Mouse (Mus musculus) kidney, postnatal 25 days (tissue): ENCODE results near the gene Cep72.
"Not testable (repeated sequence)": the region's sequence is repeated elsewhere in the genome, so short reads cannot be mapped to it uniquely, and the experiment has no call there.

Experiments
- DNase-seq, 2 experiments: peaks; one replicate each; pipeline ENCODE4 v3.0.0; 2021; ENCODE audit warnings: mixed read lengths in 2 of 2

Gene Cep72

DNA sequence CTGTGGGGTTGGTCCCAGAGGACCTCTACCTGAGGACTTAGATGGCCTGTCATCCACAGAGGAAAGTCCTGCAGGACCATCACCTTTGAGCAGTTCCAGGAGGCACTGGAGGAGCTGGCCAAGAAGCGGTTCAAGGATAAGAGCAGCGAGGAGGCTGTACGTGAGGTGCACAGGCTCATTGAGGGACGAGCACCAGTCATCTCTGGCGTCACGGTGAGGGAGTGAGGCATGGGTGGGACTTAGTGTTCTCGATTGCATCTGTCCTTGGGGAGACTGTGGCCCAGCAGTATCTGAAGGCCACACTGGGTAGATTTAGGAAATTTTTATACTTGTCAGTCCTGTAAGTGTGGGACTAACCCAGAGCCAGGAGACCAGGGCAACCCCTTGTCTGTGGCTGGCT is 31.4 kb downstream of the Cep72 start:
- no peak for DNase-seq

DNA sequence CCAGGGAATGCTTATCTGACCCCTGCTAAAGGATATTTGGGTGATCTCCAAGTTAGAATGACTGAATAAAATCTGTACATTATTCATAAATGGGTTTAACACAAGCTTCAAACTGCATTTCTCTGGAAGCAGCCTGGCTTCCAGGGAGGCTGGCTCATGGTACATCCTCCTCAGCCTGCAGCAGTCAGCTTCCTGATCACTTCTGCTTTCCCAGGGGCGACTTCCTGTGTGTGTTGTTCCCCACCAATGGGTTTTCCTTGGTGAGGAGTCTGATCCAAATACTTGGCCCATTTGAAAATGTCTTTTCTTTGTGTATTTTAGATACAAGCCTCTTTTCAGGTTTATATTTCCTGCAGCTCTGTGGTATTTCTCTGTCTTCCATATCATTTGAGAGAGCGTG is 33.1 kb downstream of the Cep72 start:
- no peak for DNase-seq

DNA sequence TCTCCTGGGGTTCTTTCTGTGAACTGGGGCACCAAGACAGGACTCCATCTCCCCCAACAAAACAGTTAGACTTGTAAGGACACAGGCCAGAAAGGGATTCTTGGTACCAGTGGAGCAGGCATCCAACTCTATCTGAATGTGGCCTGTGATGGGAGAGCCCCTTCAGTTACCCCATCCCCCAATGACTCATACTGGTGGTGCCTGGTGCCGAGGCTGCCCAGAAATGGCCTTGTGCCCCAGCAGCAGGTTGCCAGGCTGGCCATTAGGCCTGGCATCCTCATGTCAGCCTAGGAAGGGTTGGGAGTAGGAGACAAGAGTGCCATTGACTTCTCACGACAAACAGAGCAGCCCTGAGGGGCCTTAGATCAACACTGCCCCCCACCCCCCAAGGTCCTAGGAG is 34.0 kb downstream of the Cep72 start:
- no peak for DNase-seq

DNA sequence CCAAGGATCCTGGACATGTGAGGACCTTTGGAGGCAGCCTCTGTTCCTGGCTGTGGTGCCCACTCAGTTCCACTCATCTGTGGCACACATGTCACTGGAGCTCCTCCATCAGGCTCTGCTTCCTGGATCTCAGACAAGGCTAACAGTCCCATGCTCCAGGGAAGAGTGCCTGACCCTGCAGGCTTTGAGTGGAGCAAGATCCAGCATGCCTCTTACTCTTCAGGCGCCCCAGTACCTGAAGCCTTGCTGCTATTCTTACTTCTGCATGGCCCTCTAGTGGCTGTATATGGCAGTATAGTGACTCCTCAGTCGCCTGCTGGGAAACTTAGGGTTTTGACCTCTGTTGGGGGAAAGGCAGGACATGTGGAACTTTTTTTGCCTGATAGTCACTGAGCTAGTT is 35.9 kb downstream of the Cep72 start:
- peak; percentile 55 to 67 for DNase-seq

DNA sequence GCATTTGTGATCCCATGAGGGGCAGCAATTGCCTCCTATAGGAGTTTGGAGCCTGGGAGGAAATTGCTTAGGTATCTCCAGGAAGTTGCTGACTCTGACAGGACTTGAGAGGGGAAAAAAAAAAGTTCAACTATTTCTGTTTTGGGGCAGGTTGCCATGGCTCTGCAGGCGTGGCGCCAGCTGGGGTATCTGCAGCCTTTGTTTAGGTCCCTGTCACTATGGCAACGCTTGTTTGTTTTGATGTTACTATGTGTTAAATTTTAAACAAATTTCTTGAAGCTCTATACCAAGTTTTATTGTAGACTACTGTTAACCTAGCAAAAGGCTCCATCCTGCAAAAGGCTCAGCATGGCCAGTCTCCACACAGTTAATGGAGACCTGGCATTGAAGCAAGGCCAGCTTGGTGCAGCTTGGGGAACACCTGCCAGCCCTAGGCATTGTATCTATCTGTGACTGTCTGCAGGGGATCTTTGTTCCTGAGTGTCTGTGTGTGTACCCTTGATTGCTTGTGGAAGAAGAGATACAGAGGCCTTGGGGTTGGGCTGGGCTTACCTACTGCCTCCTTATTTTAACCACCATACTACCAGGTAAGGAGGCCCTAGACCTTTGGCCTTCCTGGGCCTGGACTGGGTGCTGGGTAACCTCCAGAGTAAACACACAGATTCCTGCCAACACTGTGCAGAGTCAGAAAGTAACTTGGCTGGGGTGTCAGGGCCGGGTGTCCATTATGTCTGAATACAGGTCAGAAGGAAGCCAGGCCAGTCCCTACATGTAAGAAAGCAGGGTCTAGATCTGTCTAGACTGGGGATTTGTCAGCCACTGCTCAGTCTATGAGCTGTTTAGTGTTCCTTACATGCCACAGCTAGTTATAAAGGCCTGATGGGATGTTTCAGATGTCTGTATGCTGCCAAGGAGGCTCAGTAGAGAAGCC is 36.7 kb downstream of the Cep72 start:
- peak; percentile 35 to 67 for DNase-seq

DNA sequence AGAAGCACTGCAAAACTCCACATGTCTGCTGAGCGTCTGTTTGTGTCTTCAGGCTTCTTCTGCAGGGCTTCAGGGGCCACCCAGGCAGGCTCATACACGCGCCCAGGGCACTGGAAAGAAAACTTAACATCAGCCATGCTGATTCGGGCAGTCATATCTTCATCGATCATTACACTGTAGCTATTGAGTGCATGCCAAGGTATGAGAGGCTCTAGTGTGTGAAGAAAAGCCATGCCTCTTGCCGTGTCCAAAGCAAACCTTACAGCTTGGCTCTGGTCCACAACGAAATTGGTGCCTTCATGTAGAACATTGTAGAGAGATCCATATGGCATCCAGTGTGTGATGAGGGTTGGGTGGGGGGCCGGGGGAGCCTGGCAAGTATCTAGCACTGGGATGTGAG is 43.1 kb downstream of the Cep72 start:
- DNase-seq: not testable (repeated sequence)

DNA sequence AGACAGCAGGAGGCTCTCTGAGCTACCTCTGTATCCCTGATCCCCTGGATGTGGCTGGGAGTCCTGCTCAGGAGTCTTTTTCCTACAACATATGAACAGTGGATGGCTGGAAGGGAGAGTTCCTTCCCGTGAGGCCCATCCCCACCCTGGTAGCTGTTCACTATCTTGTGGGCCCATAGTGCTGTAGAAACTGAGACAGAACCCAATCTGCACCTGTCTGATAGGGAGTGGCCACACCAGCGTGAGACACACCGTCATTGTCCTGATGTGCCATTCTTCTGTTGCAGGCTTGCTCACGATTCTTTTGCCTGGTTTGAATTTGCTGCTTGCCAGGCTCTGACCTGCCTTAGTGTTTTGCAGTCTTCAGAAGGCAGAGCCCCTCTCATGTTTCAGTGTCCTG is 44.7 kb downstream of the Cep72 start:
- no peak for DNase-seq

DNA sequence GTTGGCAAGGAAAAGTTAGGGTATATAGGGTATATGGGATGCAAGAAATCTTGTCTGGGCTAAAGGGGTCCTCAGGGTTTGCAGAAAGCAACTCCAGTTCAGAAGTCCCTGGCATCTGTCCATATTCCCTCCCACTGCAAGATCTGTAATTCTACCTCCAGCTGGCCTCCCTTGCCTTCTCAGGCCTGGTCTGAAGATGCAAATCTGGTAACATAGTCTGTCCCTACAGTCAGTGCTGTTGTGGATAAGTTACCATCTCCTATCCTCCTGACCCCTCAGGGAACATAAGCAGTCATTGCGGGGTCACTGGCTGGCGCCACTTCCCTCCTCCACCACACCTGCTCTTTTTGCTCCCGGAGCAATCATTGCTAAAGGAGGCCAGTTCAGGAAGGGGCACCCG is 46.2 kb downstream of the Cep72 start:
- no peak for DNase-seq

DNA sequence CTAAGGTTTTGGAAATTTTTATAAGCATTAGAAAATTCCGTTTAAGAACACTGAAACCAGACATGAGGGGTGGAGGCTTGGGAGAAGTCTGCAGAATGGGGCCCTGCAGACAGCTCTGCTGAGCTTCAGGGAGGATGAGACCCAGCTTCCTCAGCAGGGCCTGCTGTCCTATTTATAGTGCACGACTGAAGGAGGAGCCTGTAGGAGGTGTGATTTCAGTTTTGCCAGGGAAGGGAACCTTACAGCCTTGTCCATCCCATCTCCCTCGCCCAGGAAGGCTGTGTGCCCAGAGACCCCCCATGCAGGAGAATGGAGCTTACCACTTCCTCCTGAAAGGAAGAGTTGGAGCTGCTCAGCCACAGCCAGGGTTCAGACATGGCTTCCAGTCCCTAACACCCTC is 51.4 kb downstream of the Cep72 start:
- no peak for DNase-seq

DNA sequence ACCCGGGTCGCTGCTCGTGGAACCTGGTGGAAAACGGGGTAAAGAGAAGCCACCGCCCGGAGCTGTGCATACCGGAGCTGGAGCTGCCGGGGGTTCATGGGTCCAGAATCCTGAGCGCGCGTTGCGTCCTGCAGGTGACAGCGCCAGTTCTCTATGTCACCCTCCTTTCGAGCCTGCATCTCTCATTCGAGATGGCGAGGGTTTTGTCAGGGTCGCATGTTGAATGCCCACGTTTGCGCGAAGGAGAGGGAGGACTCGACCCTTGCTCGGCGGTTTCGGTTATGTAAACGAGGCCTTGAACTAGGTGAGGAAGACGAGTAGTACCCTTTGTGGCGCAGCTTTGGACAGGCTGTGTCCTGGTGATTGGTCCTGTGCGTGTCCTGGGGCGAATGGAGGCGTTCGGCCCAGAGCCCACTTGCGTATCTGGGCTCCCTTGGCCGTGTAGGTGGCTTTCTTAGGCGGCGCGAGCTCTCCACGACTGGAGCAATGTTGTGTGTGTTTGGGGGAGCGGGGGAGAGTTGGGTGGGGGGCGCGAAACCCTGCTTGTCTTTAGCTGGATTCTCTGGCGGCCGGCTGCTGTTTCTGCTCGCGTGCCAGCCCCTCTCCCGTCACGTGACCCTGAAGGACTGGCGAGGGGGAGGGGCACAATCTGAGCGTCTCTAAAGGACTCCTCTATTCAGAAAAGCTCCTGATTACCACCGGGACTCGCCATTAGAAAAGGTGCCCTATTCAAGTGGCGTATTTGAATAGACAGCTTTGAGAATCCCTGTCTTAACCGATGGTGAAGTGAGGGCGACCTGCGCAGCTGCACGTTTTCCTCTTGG is 52.1 kb downstream of the Cep72 start:
- peak; percentile 74 to 80 for DNase-seq

DNA sequence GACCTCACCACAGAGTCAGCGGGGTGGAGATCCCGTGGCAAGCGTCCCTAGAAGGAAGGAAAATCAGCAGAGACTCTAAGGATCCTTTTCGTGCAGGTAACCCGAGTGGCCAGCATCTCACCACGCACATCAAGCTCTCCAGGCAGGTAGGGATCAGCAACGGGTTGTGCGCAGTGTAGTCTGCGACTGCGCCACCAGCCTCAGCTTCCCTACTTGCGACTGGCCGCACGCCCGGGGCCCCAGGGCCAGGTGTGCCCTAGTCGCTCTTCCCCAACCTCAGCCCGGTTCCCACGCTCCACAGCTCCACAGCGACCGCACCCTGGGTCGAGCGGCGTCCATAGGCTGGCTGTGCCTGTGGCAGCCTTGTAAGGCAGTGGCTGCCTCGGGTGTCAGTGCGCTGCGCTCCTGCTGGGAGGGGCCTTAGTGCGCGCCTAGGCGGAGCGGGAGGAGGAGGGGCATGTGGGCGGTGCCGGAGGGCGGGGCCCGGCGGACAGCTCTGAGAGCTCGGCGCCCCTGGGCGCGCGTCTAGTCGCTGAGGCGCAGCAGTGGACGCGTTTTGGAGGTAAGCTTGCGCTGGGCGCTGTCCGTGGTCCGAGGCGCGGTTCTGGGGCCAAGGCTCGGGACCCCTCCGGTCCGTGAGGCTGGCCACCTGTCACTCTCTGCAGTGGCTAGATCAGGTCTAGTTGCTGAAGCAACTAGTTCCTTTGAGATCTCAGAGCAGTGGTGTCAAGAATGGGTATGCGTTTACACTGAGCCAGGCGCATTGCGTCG is 53.0 kb downstream of the Cep72 start, which contains the start of gene Tppp:
Gene Tppp (plus strand): TSS at position 460 of the 771 bp plus-strand sequence.
- peak; percentile 92 to 95 for DNase-seq

DNA sequence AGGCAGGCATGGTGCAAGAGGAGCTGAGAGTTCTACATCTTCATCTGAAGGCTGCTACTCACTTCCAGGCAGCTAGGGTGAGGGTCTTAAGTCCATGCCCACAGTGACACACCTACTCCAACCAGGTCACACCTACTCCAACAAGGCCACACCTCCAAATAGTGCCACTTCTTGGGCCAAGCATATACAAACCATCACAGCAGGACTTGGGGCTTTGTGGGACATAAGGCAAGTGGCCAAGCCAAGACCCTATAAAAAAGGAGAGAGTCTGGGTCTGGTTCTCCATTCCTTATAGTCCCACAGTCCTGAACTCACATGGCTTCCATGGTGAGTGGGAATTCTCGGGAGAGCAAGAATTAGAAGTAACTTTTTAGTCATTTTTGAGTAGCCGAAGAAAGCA is 53.9 kb downstream of the Cep72 start:
- peak in 1 of 2 experiments; percentile 20 for DNase-seq

DNA sequence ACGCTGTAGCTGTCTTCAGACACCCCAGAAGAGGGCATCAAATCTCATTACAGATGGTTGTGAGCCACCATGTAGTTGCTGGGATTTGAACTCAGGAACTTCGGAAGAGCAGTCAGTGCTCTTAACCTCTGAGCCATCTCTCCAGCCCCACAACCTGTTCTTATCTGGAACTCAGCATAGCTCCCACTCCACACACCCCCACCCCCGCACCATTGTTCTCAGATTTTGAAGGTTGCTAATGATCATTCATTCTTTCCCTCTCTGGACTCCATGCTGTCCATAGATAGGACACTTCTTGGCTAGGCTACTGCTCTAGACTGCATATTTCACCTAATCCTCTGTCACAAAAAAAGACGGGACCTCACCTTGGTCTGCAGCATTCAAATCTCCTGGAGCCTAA is 55.2 kb downstream of the Cep72 start:
- DNase-seq: not testable (repeated sequence)

DNA sequence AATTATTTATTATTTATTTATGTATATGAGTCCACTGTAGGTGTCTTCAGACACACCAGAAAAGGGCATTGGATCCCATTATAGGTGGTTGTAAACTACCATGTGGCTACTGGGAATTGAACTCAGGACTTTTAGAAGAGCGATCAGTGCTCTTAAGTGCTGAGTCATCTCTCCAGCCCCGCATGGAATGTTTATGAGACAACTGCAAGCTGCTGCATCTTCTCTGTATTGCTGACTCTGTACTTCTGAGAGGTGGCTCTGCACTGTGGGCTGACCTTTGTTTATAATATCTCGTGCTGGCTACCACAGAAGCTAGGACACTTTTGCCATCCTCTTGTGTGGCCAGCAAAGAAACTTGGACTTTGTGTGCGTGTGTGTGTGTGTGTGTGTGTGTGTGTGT is 60.6 kb downstream of the Cep72 start:
- no peak for DNase-seq

DNA sequence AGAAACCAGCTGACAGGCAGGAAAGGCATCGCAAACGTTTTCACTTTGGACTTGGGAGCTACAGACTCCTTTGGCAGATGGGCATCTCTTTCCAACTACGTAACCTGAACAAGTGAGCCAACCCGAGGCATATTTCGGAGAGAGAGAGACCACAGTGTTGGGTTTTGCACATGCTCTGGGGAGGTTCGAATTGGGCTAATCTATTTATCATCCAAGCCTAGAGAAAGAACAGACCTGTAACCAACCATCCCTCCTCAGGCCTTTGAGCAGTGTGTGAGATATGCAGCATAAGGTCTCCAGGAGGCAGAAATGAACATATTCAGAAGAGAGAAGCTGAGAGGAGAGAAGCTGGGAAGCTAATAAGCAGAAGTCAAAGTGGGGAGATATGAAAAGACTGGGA is 61.1 kb downstream of the Cep72 start:
- no peak for DNase-seq

DNA sequence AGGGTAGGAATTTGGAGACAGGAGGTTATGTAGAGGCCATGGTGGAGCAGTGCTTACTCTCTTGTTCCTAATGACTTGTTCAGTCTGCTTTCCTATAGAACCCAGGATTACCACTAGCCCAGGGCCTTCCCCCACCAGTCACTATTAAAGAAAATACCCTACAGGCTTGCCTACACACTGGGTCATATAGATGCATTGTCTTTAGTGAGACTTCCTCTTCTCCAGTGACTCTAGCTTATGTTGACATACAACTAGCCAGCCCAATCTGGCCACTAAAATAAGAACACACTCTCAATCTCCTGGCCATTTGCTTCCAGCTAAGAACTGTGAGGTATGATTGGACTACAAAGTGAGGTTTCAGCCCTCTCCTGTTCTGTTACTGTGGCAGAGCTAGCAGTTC is 61.6 kb downstream of the Cep72 start:
- no peak for DNase-seq

DNA sequence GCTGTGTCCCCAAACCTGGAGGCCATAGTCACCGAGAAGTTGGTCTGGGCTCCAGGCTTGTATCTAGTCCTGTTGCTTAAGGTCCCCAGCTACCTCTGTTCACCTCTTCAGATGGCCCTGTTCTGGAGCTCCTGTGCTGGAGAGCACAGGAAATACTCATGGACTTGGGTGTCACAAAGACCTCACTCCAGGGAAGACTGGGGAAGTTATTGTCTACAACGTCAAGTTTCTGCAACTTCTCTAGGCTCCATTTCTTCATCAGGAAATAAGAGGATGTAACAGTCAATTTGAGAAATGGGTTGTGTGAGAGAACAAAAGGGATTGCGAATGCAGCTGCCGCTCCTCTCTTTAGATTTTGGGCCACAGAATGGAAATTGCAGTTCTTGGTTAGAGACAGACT is 65.6 kb downstream of the Cep72 start:
- DNase-seq: no peak

DNA sequence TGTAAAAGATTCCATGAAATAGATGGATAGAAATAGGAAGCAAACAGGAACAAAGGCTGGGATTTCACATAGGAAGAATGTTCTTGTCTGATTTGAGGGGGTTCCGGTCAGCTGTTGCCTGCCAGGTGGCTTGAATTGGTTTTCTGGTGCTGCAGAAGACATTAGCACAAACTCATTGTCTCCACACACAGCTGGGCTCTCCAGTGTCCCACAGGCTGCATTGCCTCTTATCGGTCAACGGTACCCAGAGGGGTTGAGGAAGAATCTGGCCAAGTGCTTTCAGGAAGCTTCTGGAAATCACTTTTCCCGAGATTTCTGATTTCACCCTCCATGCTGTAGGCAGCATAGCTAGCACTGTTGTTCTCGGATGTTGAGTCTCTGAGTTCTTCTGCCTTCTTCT is 70.8 kb downstream of the Cep72 start:
- no peak for DNase-seq

DNA sequence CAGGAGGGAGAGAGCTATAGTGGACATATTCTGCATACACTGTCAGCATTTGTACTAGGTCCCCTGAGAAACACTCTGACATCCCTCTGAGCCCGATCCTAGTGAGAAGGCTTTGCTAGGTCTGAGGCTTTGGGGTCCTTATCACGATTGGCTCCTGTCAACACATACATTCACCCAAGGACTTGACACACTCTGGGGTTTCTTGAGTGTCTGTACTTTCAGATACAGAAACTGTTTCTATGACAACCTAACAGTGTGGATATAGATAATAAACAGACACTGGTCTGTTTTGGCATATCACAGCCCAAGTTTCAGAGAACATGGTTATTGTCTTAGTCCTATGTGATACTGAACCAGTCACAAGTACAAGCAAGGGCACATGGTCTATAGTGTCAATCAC is 71.3 kb downstream of the Cep72 start:
- DNase-seq: no peak

DNA sequence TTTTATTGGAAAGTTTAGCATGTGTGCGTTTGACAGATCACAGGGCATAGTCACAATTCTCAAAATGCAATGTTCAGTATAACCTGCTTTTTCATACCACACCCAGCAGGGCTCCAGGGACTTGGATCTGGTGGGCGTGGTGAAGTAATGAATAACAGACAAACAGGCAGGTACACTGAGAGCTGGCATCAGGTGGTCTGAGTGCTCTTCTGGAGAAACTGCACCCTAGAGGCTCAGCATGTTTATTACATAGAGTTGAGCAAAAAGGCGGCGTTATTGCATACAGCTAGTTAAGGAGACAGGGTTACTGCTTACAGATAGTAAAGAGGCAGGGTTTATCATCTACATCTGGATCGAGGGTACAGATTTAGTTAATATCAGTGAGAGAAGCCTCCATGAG is 71.8 kb downstream of the Cep72 start:
- no peak for DNase-seq
